Mouse (Mus musculus) myocyte (in vitro differentiated cells): ENCODE results near the gene Rhod.

Experiments
- E2F4 ChIP-seq: IDR thresholded peaks from one replicate; pipeline ENCODE4 v1.6.1; 2011; ENCODE audit warnings: mild to moderate bottlenecking, control low read depth, moderate library complexity; ENCODE audit not compliant: insufficient read depth
- MAX ChIP-seq: IDR thresholded peaks from one replicate; pipeline ENCODE4 v1.6.1; 2011; ENCODE audit warnings: low read depth, mild to moderate bottlenecking, control low read depth
- MYOD1 ChIP-seq, 3 experiments: IDR thresholded peaks; one replicate each; pipeline ENCODE4 v1.6.1; 2011; ENCODE audit warnings: control low read depth in 2 of 3, low read depth in 2 of 3, mild to moderate bottlenecking in 2 of 3, moderate library complexity in 1 of 3; ENCODE audit not compliant: insufficient read length in 2 of 3, control insufficient read depth in 1 of 3
- POLR2A ChIP-seq: IDR thresholded peaks from one replicate; pipeline ENCODE4 v1.6.1; 2011; ENCODE audit warnings: low read depth, mild to moderate bottlenecking, control low read depth, moderate library complexity; ENCODE audit not compliant: insufficient read length

- no peak for TF ChIP-seq MYOD1 (IDR thresholded peaks at IDR 0.05; ENCODE audit: control insufficient read depth in 1 of 3, insufficient read length in 2 of 3, low read depth in 2 of 3)
- no peak for TF ChIP-seq MAX
- TF ChIP-seq E2F4, result no peak
- TF ChIP-seq POLR2A, result no peak
Measured at GRCm38 (mm10) chr19:4398630-4398948, 40.6 kb downstream of the Rhod start.
